Mouse (Mus musculus): ENCODE results near the gene Mtx1. TPM values are rescaled to one million over a fixed set of nuclear protein-coding genes. Genes with fewer than 3 reads are reported as not detected.

The Mtx1 gene
- polyA plus RNA-seq, 1 experiment = 299 TPM

DNA sequence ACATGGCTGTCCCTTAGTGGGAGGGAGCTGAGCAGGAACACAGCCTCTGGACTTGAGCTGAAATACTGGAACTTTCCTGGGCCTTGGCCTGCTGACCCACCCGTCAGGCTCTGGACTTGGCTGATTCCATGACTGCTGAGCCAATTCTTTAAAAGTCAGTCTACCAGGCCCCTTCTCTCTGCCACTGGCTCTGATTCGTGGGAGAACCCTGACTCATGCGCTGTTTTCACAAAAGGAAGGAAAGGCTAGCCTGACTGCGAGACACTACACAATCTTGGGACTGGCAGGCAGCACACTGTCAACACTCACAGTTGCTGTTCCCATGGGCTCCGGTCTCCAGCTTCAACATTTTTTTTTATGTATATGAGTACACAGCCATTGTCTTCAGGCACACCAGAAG, 29.3 kb upstream of the Mtx1 start:
- Histone ChIP-seq H3K27me3 (replicated peaks) (peaks cover 37% of the 10 kb centered on the region), H3K4me3 (replicated peaks) (no peak overlapping the region), H3K36me3 (replicated peaks; ENCODE audit: low read length) (no peaks in the 10 kb centered on the region), H3K4me1 (peaks cover 43% of the 10 kb centered on the region), H3K9me3 (peaks cover 7% of the 10 kb centered on the region)
- TF ChIP-seq FLI1 (IDR thresholded peaks at IDR 0.05; ENCODE audit: low read length) (no peak), GATA1 (IDR thresholded peaks at IDR 0.05; ENCODE audit: borderline replicate concordance, low read length) (no peak)

DNA sequence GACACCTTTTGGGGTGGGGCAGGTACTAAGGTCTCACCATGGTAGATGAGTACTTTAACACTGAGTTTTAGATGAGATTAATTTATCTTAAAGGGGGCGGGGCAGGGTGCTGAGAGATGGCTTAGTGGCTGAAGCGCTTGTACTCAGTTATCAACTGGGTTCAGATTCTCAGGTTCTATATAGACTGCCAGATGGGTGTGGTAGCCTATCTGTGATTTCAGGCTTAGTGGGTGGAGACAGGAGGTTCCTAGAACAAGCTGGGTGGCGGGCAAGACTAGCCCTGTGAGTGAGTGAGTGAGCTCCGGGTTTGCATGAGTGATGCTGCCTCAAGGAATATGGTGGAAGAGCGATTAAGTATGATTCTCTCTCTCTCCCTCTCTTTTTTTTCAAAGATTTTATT, 28.1 kb upstream of the Mtx1 start:
- no peaks in the 10 kb centered on the region for H3K36me3 ChIP-seq (replicated peaks; ENCODE audit: low read length)
- no peak for TF ChIP-seq FLI1 (IDR thresholded peaks at IDR 0.05; ENCODE audit: low read length)
- TF ChIP-seq GATA1 (IDR thresholded peaks at IDR 0.05; ENCODE audit: borderline replicate concordance, low read length) = no peak
- peaks cover 7% of the 10 kb centered on the region for H3K9me3 ChIP-seq
- no peak overlapping the region for H3K4me3 ChIP-seq (replicated peaks)
- peaks cover 37% of the 10 kb centered on the region for H3K27me3 ChIP-seq (replicated peaks)
- peaks cover 55% of the 10 kb centered on the region for H3K4me1 ChIP-seq

DNA sequence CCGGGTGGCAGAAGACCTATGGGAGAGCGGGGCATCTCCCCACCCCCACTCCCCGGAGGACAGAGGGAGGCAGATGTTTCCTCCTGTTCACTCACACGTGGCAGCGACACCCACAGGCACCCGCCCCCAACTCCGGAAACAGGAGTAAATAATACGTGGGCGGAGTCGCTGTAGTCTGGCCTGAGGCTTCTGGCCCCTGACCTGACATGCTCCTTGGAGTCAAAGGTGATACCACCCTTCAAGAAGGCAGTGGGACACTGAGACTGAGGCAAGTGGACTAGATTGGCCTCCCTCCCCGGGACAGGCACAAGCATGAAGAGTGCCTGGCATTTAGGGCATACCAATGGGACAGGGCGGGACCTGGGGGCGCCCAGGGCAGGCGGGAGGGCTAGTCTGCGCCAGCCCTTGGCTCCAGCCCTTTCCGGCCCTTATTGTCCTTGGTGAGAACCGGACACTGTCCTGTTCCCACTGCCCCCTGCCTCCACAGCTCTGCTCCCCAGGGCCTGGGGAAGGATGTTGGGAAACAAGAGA, 24.5 kb upstream of the Mtx1 start:
- Histone ChIP-seq H3K27me3 (replicated peaks) (peaks cover 19% of the 10 kb centered on the region), H3K36me3 (replicated peaks; ENCODE audit: low read length) (peaks cover 19% of the 10 kb centered on the region), H3K9me3 (peaks cover 7% of the 10 kb centered on the region), H3K4me3 (replicated peaks) (peak overlapping the region; percentile 85), H3K4me1 (peaks cover 60% of the 10 kb centered on the region)
- TF ChIP-seq GATA1 (IDR thresholded peaks at IDR 0.05; ENCODE audit: borderline replicate concordance, low read length) (no peak), FLI1 (IDR thresholded peaks at IDR 0.05; ENCODE audit: low read length) (no peak)

DNA sequence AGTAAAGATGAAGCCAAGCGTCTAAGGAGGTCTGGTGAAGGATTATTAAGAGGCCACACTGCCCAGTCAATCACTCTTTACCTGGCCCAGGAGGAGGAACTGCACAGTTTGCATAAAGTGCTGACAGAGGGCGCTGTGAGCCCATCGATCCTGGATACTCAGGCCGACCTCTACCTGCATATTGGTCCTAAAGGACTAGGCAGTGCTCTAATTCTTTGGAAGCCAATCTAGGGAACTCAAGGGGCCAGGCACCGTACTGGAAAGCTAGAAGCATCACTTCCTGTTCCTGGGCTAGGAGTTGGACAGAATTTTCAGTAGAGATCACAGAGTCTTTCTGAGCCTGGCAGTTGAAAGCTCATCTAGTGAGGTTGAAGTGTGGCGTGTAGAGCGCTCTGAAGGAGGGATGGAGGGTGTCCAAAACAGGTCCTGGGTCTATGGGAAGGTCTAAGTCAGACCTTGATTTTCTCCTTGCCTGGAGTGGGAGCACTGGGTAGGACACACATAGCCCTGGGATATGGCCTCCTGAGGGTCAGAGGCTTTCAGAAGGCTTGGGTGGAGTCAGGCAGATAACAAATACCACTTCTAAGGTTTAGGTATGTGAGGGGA, 23.6 kb upstream of the Mtx1 start:
- Histone ChIP-seq H3K36me3 (replicated peaks; ENCODE audit: low read length) (peaks cover 19% of the 10 kb centered on the region), H3K9me3 (peaks cover 7% of the 10 kb centered on the region), H3K4me1 (peaks cover 61% of the 10 kb centered on the region), H3K27me3 (replicated peaks) (peaks cover 19% of the 10 kb centered on the region), H3K4me3 (replicated peaks) (peak overlapping the region; percentile 85)
- TF ChIP-seq GATA1 (IDR thresholded peaks at IDR 0.05; ENCODE audit: borderline replicate concordance, low read length) (no peak), FLI1 (IDR thresholded peaks at IDR 0.05; ENCODE audit: low read length) (no peak)

DNA sequence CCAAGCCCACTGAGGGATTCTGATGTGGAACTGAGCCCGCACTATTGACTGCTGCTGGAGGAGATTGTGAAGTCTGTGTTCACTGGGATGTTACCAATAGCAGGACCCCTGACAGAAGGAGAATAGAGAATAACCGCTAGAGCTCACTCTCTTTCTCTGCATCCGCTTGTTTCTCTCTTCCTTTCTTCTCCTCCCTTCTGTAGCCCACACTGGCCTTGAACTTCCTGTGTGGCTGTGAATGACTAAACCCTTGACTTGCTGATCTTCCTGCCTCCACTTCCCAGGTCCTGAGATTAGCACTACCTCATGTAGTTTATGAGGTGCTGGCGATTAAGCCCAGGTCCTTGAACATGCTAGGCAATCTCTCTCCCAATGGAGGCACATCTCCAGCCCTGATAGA, 20.6 kb upstream of the Mtx1 start:
- H3K27me3 ChIP-seq (replicated peaks) = peaks cover 11% of the 10 kb centered on the region
- peak overlapping the region; percentile 95 for H3K4me3 ChIP-seq (replicated peaks)
- peaks cover 88% of the 10 kb centered on the region for H3K4me1 ChIP-seq
- TF ChIP-seq GATA1 (IDR thresholded peaks at IDR 0.05; ENCODE audit: borderline replicate concordance, low read length) = no peak
- TF ChIP-seq FLI1 (IDR thresholded peaks at IDR 0.05; ENCODE audit: low read length) = no peak
- H3K36me3 ChIP-seq (replicated peaks; ENCODE audit: low read length) = peaks cover 19% of the 10 kb centered on the region
- H3K9me3 ChIP-seq = no peaks in the 10 kb centered on the region

DNA sequence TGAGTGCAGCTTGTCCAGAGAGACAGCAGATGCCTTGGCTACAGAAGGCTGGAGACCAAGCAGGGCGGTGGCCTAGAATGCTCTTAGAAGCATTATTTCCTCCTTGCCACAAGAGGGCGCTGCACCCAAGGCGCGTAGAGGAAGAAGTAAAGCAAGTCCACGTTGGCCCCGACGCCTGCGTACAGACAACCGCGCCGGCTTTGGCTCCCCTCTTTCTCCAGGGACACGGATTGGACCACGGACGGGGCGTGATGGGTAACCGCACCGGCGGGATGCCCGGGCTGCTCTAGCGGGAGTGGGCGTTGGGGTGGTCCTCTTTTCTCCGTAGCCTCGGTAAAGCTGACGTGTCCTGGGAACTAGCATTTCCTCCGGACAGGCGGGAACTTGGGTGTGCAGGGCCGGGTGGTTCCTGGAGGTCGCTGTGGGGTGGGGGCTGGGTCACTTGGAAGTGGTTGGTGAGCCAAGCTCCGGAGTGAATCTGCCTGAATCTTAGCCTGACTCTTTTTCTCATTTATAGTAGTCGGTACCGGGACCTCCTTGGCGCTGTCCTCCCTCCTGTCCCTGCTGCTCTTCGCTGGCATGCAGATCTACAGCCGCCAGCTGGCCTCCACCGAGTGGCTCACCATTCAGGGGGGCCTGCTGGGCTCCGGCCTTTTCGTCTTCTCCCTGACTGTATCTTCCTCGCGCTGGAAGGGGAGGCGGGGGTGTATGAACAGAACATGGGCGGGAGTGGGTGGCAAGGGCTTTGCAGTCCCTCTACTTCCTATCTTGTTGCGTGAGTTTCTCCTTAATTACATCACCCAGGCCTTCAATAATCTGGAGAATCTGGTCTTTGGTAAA, 19.6 kb upstream of the Mtx1 start, which contains the start of gene Trim46:
TSS of gene Trim46 (minus strand) at position 49 of the 840 bp plus-strand sequence.
- H3K4me3 ChIP-seq (replicated peaks) = peak within 1 kb of the TSS; percentile 95
- H3K4me1 ChIP-seq = peaks cover 88% of the 10 kb centered on the region
- no peaks in the 10 kb centered on the region for H3K9me3 ChIP-seq
- TF ChIP-seq GATA1 (IDR thresholded peaks at IDR 0.05; ENCODE audit: borderline replicate concordance, low read length) (no peak), FLI1 (IDR thresholded peaks at IDR 0.05; ENCODE audit: low read length) (no peak)
- H3K27me3 ChIP-seq (replicated peaks) = peaks cover under 1% of the 10 kb centered on the region
- peaks cover 26% of the 10 kb centered on the region for H3K36me3 ChIP-seq (replicated peaks; ENCODE audit: low read length)

DNA sequence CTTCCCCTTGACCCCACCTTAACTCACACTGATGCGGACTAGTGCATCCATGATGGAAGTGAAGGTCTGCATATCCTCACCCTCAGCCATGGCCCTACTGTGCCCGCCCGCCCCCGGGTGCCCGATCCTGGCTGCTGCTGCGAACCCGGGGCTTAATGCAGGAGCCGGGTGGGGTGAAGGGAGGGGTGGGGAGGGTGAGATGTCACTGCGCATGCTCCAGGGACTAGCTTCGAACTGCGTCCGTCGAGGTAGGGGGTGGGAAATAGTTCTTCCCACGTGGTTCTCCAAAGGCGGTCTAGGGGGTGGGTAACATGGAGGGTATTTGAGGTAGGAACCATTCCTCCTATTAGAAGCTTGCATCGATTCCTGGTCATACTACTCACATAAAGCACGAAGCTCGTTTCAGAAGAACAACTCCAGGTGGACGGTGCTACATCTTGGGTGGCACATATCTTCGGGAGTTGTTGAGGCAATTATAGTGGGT, 18.8 kb upstream of the Mtx1 start, which contains the start of gene Krtcap2:
TSS of gene Krtcap2 (plus strand) at position 279 of the 484 bp plus-strand sequence.
- H3K27me3 ChIP-seq (replicated peaks) = no peaks in the 10 kb centered on the region
- peaks cover 26% of the 10 kb centered on the region for H3K36me3 ChIP-seq (replicated peaks; ENCODE audit: low read length)
- H3K9me3 ChIP-seq = no peaks in the 10 kb centered on the region
- H3K4me1 ChIP-seq = peaks cover 80% of the 10 kb centered on the region
- TF ChIP-seq FLI1 (IDR thresholded peaks at IDR 0.05; ENCODE audit: low read length) (no peak), GATA1 (IDR thresholded peaks at IDR 0.05; ENCODE audit: borderline replicate concordance, low read length) (no peak)
- H3K4me3 ChIP-seq (replicated peaks) = peak within 1 kb of the TSS; percentile 95

DNA sequence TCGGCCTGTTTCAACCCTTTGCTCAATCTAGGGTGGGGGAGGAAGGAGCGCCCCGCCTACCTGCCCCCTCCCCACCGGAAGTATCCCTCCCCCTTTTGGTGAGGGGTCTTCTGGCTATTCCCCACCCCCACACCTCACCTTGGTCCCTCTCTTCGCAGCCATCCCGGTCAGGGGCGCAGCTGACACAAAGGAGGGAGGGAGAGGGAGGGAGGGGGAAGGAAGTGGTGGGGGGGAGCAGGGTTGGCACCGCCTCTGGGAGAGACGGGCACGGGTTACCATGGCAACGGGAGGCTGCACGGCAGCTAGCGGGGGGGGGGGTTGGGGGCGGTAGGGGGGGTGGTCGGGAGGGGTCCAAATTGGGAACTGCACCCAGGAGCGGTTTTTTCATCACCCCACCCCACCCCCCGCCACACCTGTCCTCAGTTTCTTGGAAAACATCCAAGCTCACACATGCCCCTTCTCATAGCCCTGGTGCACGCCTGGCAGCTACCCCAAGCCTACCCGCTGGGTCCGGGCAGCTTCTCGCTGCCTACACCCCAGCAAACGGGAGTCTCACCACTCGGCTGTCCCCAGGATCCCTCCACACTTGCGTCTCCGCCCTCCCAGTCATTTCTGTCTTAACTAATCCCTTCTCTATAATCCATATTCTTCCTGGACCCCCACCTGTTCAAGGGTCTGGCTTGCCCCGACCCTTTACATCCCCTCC, 18.2 kb upstream of the Mtx1 start:
- no peak for TF ChIP-seq FLI1 (IDR thresholded peaks at IDR 0.05; ENCODE audit: low read length)
- TF ChIP-seq GATA1 (IDR thresholded peaks at IDR 0.05; ENCODE audit: borderline replicate concordance, low read length) = no peak
- H3K4me3 ChIP-seq (replicated peaks) = peak overlapping the region; percentile 95
- peaks cover 74% of the 10 kb centered on the region for H3K4me1 ChIP-seq
- H3K9me3 ChIP-seq = no peaks in the 10 kb centered on the region
- H3K27me3 ChIP-seq (replicated peaks) = no peaks in the 10 kb centered on the region
- peaks cover 26% of the 10 kb centered on the region for H3K36me3 ChIP-seq (replicated peaks; ENCODE audit: low read length)
